Mouse (Mus musculus): ENCODE data around the gene Pde3a.

Gene Pde3a

GRCm38 (mm10) chr6:141523747-141524640 lies 274.9 kb downstream of the Pde3a start, which contains the start of gene Slco1c1:
Gene Slco1c1, plus strand, starts transcription at chr6:141524368.
- DNase-seq = no peak

GRCm38 (mm10) chr6:141525787-141526186 lies 276.7 kb downstream of the Pde3a start:
- DNase-seq = no peak

- DNase-seq = no peak
These were observed 281.8 kb downstream of the Pde3a start for GRCm38 (mm10) chr6:141530865-141531264.

GRCm38 (mm10) chr6:141537298-141537697 lies 288.2 kb downstream of the Pde3a start:
- DNase-seq = no peak

GRCm38 (mm10) chr6:141541136-141541535 lies 292.1 kb downstream of the Pde3a start:
- no peak for DNase-seq

- DNase-seq = no peak
These were observed 294.3 kb downstream of the Pde3a start for GRCm38 (mm10) chr6:141543344-141543743.

Measured in B cell, adult 2 months (primary cell).